Mouse (Mus musculus) c-Kit-negative CD71-positive TER-119-positive erythroid progenitor cells, embryonic 14.5 days (primary cell): ENCODE results near the gene Speer4d.
"Not testable (repeated sequence)": the region's sequence is repeated elsewhere in the genome, so short reads cannot be mapped to it uniquely, and the experiment has no call there.

ENCODE experiments used
- DNase-seq: peaks from one replicate; pipeline ENCODE4 v3.0.0-alpha.2; 2013; ENCODE audit warnings: low read depth, low spot score

Speer4d gene

DNA sequence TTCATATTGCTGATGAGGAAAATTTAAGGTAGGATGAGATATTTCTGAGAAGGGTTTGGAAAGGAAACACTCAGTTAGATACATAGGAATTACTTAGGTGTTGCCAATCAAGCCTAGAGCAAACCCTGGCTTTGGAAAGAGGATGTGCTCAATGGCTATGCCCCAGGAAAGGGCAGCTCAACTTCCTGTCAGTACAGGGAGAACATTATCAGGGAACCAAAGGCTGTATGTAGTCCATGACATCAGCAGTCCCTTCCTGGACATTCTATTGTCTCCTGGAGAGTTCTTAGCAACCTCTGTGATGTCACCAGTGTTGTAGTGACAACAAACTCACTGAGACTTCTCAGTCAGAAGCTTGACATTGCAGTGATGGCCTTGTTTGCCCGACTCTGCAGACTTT lies at the start of gene Speer4d:
Gene Speer4d, plus strand, starts transcription at position 301 of the 400 bp plus-strand sequence.
- DNase-seq, result not testable (repeated sequence)

GRCm38 (mm10) chr5:15573735-15574134 lies 45.1 kb upstream of the Speer4d start:
- DNase-seq, result not testable (repeated sequence)

GRCm38 (mm10) chr5:15577033-15577432 lies 41.8 kb upstream of the Speer4d start, which contains the start of gene Gm21083:
Gm21083 (plus strand) TSS chr5:15577333.
- DNase-seq, result not testable (repeated sequence)

DNA sequence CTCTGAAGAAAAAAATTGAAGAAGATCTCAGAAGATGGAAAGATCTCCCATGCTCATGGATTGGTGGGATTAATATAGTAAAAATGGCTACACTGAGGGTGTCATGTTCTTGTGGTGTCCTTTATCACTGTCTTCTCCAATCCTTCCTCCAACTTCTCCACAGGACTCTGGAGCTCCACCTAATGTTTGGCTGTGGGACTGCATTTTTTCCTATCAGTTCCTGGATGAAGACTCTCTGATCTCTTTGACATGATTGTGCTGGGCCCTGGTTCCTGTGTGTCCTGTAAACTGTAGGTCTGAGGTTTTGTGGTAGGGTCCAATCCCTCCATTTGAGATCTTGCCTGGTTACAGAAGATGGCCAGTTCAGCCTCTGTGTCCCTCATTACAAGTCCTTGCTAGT lies 32.5 kb upstream of the Speer4d start:
- DNase-seq, result not testable (repeated sequence)

- not testable (repeated sequence) for DNase-seq
Observed at GRCm38 (mm10) chr5:15588291-15588690, 30.6 kb upstream of the Speer4d start.

- not testable (repeated sequence) for DNase-seq
Observed at GRCm38 (mm10) chr5:15590635-15591034, 28.2 kb upstream of the Speer4d start.

DNA sequence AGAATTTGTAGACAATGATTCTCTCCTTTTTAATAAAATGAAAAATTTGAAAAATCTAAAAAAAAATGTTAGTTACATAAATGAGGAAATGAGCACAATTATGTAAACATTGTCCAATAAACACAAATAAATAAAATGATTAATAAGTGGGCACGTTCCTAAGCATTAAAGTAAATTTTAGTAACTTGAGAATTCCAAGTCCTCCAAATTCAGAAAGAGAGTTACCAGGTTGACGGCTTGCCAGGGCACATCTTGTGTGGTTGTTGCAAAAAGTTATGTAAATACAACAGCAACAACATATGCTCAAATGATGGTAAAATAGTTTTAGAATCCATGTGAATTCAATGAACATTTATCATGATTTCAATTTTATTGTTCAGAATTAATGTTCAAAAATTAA lies 27.3 kb upstream of the Speer4d start:
- not testable (repeated sequence) for DNase-seq

GRCm38 (mm10) chr5:15598831-15599230 lies 20.0 kb upstream of the Speer4d start:
- DNase-seq, result not testable (repeated sequence)

- not testable (repeated sequence) for DNase-seq
Observed at GRCm38 (mm10) chr5:15600342-15600741, 18.5 kb upstream of the Speer4d start.

DNA sequence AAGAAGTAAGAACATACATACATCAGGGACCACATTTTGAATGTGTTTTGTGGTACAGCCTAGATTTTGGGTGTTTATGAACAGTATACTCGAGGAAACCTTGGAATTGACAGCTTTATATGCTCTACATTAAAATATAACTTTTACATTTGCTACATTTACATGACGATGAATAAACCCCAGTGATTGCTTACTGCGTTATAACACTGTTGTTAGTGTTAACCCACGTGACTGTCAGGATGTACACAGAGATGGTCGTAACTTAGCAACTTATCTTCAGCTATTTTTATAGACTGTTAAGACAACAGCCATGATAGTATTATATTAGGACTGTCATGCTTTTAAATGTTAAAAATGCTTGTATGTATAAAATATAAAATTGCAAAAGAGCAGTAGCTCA lies 17.4 kb upstream of the Speer4d start:
- DNase-seq, result not testable (repeated sequence)

DNA sequence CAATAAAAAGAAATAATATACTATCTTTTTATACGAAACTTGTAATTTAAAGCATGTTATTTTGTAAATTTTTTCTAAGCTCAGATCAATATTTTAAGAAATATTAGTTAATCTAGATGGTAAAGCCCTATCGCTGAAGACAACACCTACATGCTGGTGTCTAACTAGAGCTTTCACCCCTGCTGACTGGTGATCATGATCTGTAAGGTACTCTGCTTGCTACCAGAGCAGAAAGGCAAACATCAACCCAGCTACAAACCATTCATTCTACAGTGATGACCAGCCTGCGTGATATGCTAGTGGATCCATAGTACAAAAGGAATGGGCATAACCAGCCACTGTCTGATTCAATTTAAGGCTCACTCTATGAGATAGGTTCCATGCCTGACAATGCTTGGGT lies 16.9 kb upstream of the Speer4d start:
- not testable (repeated sequence) for DNase-seq

GRCm38 (mm10) chr5:15602424-15602947 lies 16.4 kb upstream of the Speer4d start:
- DNase-seq, result not testable (repeated sequence)

DNA sequence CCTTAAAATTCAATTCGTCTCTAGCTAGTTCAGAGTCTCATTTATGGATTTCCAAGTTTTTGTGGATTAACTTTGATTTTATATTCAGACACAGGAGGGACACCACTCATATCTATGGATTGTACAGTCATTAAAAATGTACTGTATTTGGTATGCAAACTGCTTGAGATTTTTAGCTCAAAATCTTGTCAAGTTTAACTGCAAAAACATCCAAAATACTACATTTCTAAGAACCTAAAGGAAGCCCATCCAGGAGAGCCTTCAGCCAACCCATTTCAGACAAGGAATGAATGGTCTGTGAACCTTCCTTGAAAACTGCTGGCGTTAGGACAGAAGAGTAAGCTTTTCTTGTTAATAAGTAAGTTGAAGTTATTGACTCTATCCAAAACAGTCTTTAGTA lies 15.9 kb upstream of the Speer4d start:
- DNase-seq, result not testable (repeated sequence)

DNA sequence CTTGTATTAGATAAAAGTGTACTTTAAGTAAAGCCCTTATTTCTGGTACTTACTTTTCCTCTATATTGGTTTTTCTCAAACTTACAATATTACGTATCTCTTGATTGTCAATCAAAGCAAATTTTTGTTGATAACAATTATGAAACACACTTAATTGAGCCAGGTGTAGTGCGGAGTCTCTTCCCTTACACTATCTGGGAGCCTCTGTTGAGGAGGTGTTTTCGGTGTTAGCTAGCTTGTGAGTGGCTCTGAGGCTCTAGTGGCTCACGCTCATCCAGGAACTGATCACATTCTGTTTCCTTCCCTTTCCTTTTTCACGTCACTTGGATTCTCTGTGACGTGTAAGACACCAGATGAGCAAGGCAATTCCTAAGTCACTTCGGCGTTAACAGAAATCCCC lies 15.3 kb upstream of the Speer4d start:
- DNase-seq, result not testable (repeated sequence)

GRCm38 (mm10) chr5:15606677-15607076 lies 12.2 kb upstream of the Speer4d start:
- DNase-seq, result not testable (repeated sequence)

GRCm38 (mm10) chr5:15610695-15611094 lies 8.2 kb upstream of the Speer4d start:
- DNase-seq, result not testable (repeated sequence)

DNA sequence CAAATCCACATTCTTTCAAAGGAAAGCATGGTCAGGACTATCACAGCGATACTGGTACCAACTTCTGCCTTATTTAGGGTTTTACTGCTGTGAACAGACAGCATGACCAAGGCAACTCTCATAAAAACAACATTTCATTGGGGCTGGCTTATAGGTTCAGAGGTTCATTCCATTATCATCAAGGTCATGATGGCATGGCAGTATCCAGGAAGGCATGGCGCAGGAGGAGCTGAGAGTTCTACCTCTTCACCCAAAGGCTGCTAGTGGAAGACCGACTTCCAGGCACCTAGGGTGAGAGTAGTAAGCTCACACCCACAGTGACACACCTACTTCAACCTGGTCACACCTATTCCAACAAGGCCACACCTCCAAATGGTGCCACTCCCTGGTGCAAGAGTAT lies 2.7 kb upstream of the Speer4d start:
- not testable (repeated sequence) for DNase-seq

- not testable (repeated sequence) for DNase-seq
Observed at GRCm38 (mm10) chr5:15628136-15628535, 9.3 kb downstream of the Speer4d start.

DNA sequence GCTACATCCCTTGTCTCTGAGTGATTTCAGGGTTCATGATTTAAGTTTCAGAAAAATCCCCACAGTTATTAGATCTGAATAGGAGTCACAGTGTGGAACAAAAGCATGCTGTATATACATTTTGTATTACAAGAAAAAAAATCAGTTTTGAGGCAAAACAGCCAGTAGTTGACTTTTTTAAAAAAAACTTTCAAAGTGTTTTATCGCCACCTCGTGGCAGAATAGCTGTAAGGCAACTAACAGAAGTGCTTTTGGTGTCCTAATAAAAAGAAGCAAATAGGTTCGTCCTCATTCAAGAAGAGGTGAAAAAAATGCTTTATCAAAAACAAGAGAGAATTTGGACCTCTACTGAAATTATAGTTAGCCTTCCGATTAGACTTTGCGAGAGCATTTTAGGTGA lies 11.2 kb downstream of the Speer4d start:
- not testable (repeated sequence) for DNase-seq

DNA sequence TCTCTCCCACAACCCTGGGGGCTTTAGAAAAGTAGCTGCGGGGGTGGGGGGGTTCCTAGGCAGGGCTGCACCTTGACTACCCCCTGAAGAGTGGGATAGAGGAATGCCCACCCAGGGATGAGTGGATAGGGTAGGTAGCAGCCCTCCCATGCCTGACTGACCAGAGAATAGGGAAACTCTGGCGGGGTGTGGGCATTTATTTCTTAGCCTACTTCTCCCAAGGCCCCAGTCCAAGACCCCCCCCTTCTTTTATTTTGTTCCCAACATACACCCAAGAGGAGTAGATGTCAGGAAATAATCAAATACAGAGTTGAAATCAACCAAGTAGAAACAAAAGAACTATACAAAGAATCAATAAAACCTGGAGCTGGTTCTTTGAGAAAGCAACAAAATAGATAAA lies 18.8 kb downstream of the Speer4d start:
- not testable (repeated sequence) for DNase-seq

DNA sequence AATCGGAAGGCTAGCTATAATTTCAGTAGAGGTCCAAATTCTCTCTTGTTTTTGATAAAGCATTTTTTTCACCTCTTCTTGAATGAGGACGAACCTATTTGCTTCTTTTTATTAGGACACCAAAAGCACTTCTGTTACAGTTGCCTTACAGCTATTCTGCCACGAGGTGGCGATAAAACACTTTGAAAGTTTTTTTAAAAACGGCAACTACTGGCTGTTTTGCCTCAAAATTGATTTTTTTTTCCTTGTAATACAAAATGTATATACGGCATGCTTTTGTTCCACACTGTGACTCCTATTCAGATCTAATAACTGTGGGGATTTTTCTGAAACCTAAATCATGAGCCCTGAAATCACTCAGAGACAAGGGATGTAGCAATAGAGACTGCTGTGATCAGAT lies 26.8 kb downstream of the Speer4d start:
- not testable (repeated sequence) for DNase-seq

DNA sequence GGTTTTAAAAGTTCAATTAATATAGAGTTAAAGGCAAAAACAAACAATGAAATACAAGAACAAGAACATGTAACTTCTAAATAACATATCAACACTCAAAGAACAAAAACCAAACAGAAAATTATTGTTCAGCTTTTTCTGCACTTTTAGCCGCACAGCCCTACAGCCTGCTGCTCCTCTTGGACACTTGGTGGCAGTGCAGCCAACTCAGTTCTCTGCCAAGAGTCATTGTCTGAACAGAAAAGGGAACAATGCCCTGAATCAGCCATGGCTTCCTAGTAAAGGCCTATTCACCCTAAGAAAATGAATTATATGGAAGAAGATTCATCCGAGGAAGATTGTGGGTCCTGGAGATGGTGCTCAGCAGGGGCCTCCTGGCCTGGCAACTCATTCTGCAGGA lies 33.5 kb downstream of the Speer4d start:
- not testable (repeated sequence) for DNase-seq

GRCm38 (mm10) chr5:15656959-15657358 lies 38.1 kb downstream of the Speer4d start, which contains the start of gene 4930572O03Rik:
4930572O03Rik (minus strand) TSS chr5:15657059.
- not testable (repeated sequence) for DNase-seq

DNA sequence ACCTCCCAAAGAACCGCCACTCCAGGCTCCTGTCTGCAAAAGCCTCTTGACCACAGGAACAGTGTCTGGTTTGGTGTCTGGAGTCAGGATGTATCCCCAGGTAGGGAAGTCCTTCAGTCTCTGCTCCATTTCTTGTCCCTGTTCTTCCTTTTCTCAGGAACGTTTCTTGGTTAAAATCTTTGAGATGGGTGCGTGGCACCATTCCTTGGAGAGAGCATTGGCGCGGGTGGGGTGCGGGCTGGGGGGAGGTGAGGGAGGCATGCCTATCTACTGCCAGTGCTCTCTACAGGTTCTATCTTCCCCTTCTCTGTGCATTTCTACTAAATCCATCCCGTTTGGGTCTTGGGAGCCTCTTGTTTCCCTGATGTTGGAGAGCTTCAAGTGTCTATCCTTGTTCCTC lies 45.0 kb downstream of the Speer4d start:
- not testable (repeated sequence) for DNase-seq
